Mouse (Mus musculus): Measurements from ENCODE around the gene Spag7. TPM values are rescaled to one million over a fixed set of nuclear protein-coding genes. Genes with fewer than 3 reads are reported as not detected.

Gene Spag7
- total RNA-seq, 1 experiment from 2014 or later = 72.5 TPM

- DNase-seq = no peak
These were observed 26.2 kb downstream of the Spag7 start for GRCm38 (mm10) chr11:70643051-70643450.

- no peak for DNase-seq
These were observed 28.0 kb downstream of the Spag7 start for GRCm38 (mm10) chr11:70641241-70641640.

GRCm38 (mm10) chr11:70639976-70640375, 29.2 kb downstream of the Spag7 start:
- no peak for DNase-seq

GRCm38 (mm10) chr11:70638714-70639278, 30.4 kb downstream of the Spag7 start, which contains the start of gene Gp1ba:
Gene Gp1ba, plus strand, starts transcription at chr11:70639122.
- DNase-seq = no peak

- DNase-seq = no peak
These were observed 30.9 kb downstream of the Spag7 start for GRCm38 (mm10) chr11:70638293-70638692.

GRCm38 (mm10) chr11:70637764-70638163, 31.5 kb downstream of the Spag7 start:
- no peak for DNase-seq

GRCm38 (mm10) chr11:70635601-70636000, 33.6 kb downstream of the Spag7 start:
- DNase-seq = no peak

- no peak for DNase-seq
These were observed 39.1 kb downstream of the Spag7 start for GRCm38 (mm10) chr11:70630129-70630528.

- DNase-seq = no peak
These were observed 39.7 kb downstream of the Spag7 start for GRCm38 (mm10) chr11:70629557-70629956.

GRCm38 (mm10) chr11:70628431-70628830, 40.8 kb downstream of the Spag7 start:
- DNase-seq = no peak

GRCm38 (mm10) chr11:70626877-70627276, 42.3 kb downstream of the Spag7 start:
- no peak for DNase-seq

- DNase-seq = peak; percentile 76
These were observed 43.7 kb downstream of the Spag7 start for GRCm38 (mm10) chr11:70625473-70625872.

- DNase-seq = peak; percentile 60
These were observed 46.0 kb downstream of the Spag7 start for GRCm38 (mm10) chr11:70623053-70623742.

- no peak for DNase-seq
These were observed 47.0 kb downstream of the Spag7 start for GRCm38 (mm10) chr11:70621972-70622814.

GRCm38 (mm10) chr11:70619101-70619500, 50.1 kb downstream of the Spag7 start, which contains the start of gene Chrne:
Gene Chrne, minus strand, starts transcription at chr11:70619216.
- no peak for DNase-seq

GRCm38 (mm10) chr11:70615516-70616093, 53.6 kb downstream of the Spag7 start, which contains the start of gene 4930544D05Rik:
Gene 4930544D05Rik, plus strand, starts transcription at chr11:70615848.
- DNase-seq = no peak

GRCm38 (mm10) chr11:70615074-70615473, 54.1 kb downstream of the Spag7 start:
- DNase-seq = peak; percentile 85

Small RNA genes within 50 kb of the gene (microRNA-seq; reads per million reads assigned to microRNA genes)
- 0.43 to 1.9 reads per million in 2 experiments for gene Mir6925

Other genes with a start within 250 kb of the Spag7 start
- 17.5 and 32.6 TPM in 2 replicates for gene Arrb2, start 236.8 kb downstream of the Spag7 start, total RNA-seq (2021)
- gene Med11, start 217.5 kb downstream of the Spag7 start, total RNA-seq (2021) = 18.1 and 23.3 TPM in 2 replicates
- gene Zmynd15, start 210.0 kb downstream of the Spag7 start, total RNA-seq (2021) = 1.3 and 1.5 TPM in 2 replicates
- gene Cxcl16, start 209.4 kb downstream of the Spag7 start, total RNA-seq (2021) = 4.0 and 6.0 TPM in 2 replicates
- not detected in 2 replicates for gene Tm4sf5, start 164.2 kb downstream of the Spag7 start, total RNA-seq (2021)
- gene Vmo1, start 154.8 kb downstream of the Spag7 start, total RNA-seq (2021) = not detected in 2 replicates
- gene Gltpd2, start 150.2 kb downstream of the Spag7 start, total RNA-seq (2021) = 0.45 and 7.9 TPM in 2 replicates
- 233 and 258 TPM in 2 replicates for gene Psmb6, start 144.0 kb downstream of the Spag7 start, total RNA-seq (2021)
- not detected in 2 replicates for gene Gm40193, start 136.5 kb downstream of the Spag7 start, total RNA-seq (2021)
- gene Pld2, start 129.4 kb downstream of the Spag7 start, total RNA-seq (2021) = 8.5 and 10.9 TPM in 2 replicates
- 52.5 and 58.5 TPM in 2 replicates for gene Mink1, start 106.5 kb downstream of the Spag7 start, total RNA-seq (2021)
- gene 4930544D05Rik, start 53.6 kb downstream of the Spag7 start, total RNA-seq (2021) = not detected in 2 replicates
- not detected in 2 replicates for gene Chrne, start 50.2 kb downstream of the Spag7 start, total RNA-seq (2021)
- 0.49 and 0.56 TPM in 2 replicates for gene Gp1ba, start 30.3 kb downstream of the Spag7 start, total RNA-seq (2021)
- gene Rnf167, start 22.2 kb downstream of the Spag7 start, total RNA-seq (2021) = 69.6 and 88.5 TPM in 2 replicates
- gene Slc25a11, start 21.9 kb downstream of the Spag7 start, total RNA-seq (2021) = 175 and 184 TPM in 2 replicates
- gene Pfn1, start 14.8 kb downstream of the Spag7 start, total RNA-seq (2021) = 807 and 918 TPM in 2 replicates
- gene Eno3, start 12.2 kb downstream of the Spag7 start, total RNA-seq (2021) = 14.9 and 21.4 TPM in 2 replicates
- 38.8 and 41.8 TPM in 2 replicates for gene Camta2, start 18.7 kb upstream of the Spag7 start, total RNA-seq (2021)
- 15.2 and 15.8 TPM in 2 replicates for gene Inca1, start 30.7 kb upstream of the Spag7 start, total RNA-seq (2021)
- gene Kif1c, start 31.1 kb upstream of the Spag7 start, total RNA-seq (2021) = 154 and 159 TPM in 2 replicates
- gene Zfp3, start 94.8 kb upstream of the Spag7 start, total RNA-seq (2021) = 8.7 and 10.3 TPM in 2 replicates
- 0.41 and 1.2 TPM in 2 replicates for gene Scimp, start 143.2 kb upstream of the Spag7 start, total RNA-seq (2021)
- 97.4 and 109 TPM in 2 replicates for gene Rabep1, start 175.4 kb upstream of the Spag7 start, total RNA-seq (2021)